24 mouse cellular contexts compared by ENCODE assay signal in genomic region chr16:97679820-97680219, GRCm38 (mm10).
A peak's percentile ranks its signal among the peaks of the same experiment; 100 is the strongest.
DNase-seq lines count a peak whose midpoint lies in the region; ATAC-seq and TF ChIP-seq lines count a peak whose summit lies in the region.
"Had no signal": no experiment of that assay in that cellular context is flagged by ENCODE, and none has a peak within 500 bp of the region (broad histone marks: within the 10 kb centered on the region; RNA-seq: fewer than 3 reads in every experiment).

No protein-coding gene starts in this region.

- TF ChIP-seq CTCF in intestine, postnatal 0 days (IDR thresholded peaks at IDR 0.05; ENCODE audit: low read depth): no peak

- no peak overlapping the region for H3K4me3 ChIP-seq in heart, embryonic 12.5 days
- no peak overlapping the region for H3K4me3 ChIP-seq in intestine, postnatal 0 days (ENCODE audit: low read depth, low read length)
- H3K4me3 ChIP-seq in stomach, embryonic 16.5 days (replicated peaks; ENCODE audit: low read length): no peak overlapping the region
- H3K4me3 ChIP-seq in midbrain, embryonic 14.5 days (replicated peaks; ENCODE audit: low read depth, low read length): no peak overlapping the region
- H3K4me3 ChIP-seq: embryonic facial prominence, embryonic 10.5 days; embryonic facial prominence, embryonic 12.5 days; forebrain, embryonic 13.5 days had no signal

- H3K27ac ChIP-seq in heart, embryonic 12.5 days (ENCODE audit: poor library complexity, severe bottlenecking): no peak overlapping the region
- H3K27ac ChIP-seq in intestine, postnatal 0 days (ENCODE audit: low read depth, low read length): no peak overlapping the region
- peak overlapping the region; percentile 11; the same call in 1 of the 2 replicates for H3K27ac ChIP-seq in stomach, embryonic 16.5 days (ENCODE audit: low read length)
- no peak overlapping the region for H3K27ac ChIP-seq in midbrain, embryonic 14.5 days (replicated peaks; ENCODE audit: low read depth, low read length)
- H3K27ac ChIP-seq: embryonic facial prominence, embryonic 10.5 days; embryonic facial prominence, embryonic 12.5 days; forebrain, embryonic 13.5 days had no signal

- H3K9me3 ChIP-seq in heart, embryonic 12.5 days (replicated peaks): no peaks in the 10 kb centered on the region
- no peaks in the 10 kb centered on the region for H3K9me3 ChIP-seq in intestine, postnatal 0 days (ENCODE audit: control insufficient read depth)
- H3K9me3 ChIP-seq in stomach, embryonic 16.5 days (replicated peaks; ENCODE audit: control insufficient read depth, low read length): no peaks in the 10 kb centered on the region
- no peaks in the 10 kb centered on the region for H3K9me3 ChIP-seq in midbrain, embryonic 14.5 days (ENCODE audit: control insufficient read depth, low read length)
- H3K9me3 ChIP-seq: embryonic facial prominence, embryonic 10.5 days; embryonic facial prominence, embryonic 12.5 days; forebrain, embryonic 13.5 days; G1E had no signal

- no peaks in the 10 kb centered on the region for H3K36me3 ChIP-seq in heart, embryonic 12.5 days
- H3K36me3 ChIP-seq in intestine, postnatal 0 days (ENCODE audit: control insufficient read depth, insufficient read depth): no peaks in the 10 kb centered on the region
- H3K36me3 ChIP-seq in stomach, embryonic 16.5 days (ENCODE audit: control insufficient read depth, insufficient read depth, low read length): no peaks in the 10 kb centered on the region
- no peaks in the 10 kb centered on the region for H3K36me3 ChIP-seq in midbrain, embryonic 14.5 days (ENCODE audit: control insufficient read depth, insufficient read depth, low read length)
- H3K36me3 ChIP-seq: embryonic facial prominence, embryonic 10.5 days; embryonic facial prominence, embryonic 12.5 days; G1E had no signal

- no peak overlapping the region for H3K4me2 ChIP-seq in heart, embryonic 12.5 days
- no peak overlapping the region for H3K4me2 ChIP-seq in intestine, postnatal 0 days (replicated peaks; ENCODE audit: low read depth)
- no peak overlapping the region for H3K4me2 ChIP-seq in stomach, embryonic 16.5 days (ENCODE audit: low read depth, low read length)
- no peak overlapping the region for H3K4me2 ChIP-seq in midbrain, embryonic 14.5 days (ENCODE audit: low read length)
- H3K4me2 ChIP-seq: embryonic facial prominence, embryonic 12.5 days; forebrain, embryonic 13.5 days had no signal

- no peak overlapping the region for H3K9ac ChIP-seq in heart, embryonic 12.5 days
- no peak overlapping the region for H3K9ac ChIP-seq in intestine, postnatal 0 days (ENCODE audit: low read depth, low read length)
- H3K9ac ChIP-seq in stomach, embryonic 16.5 days (ENCODE audit: low read length): no peak overlapping the region
- no peak overlapping the region for H3K9ac ChIP-seq in midbrain, embryonic 14.5 days (replicated peaks; ENCODE audit: low read length)
- H3K9ac ChIP-seq: embryonic facial prominence, embryonic 12.5 days; forebrain, embryonic 13.5 days had no signal

- peak; percentile 62 for DNase-seq in heart, adult 11 months
- no peak for DNase-seq in gastrocnemius, adult 18-20 months (ENCODE audit: low spot score)
- DNase-seq in midbrain, embryonic 14.5 days: no peak
- DNase-seq in adrenal gland, postnatal 36 days: no peak
- DNase-seq: adrenal gland, adult 8-10 months; adrenal gland, postnatal 14 days; B cell, adult 2 months; cerebellum, adult 11-12 months; cerebellum, adult 2 months; cerebellum, adult 9-10 months; cerebellum, postnatal 10 days; cerebellum, postnatal 25 days had no signal

- 70% methylated on average over 1 of the region's 1 CpGs for WGBS in heart, embryonic 12.5 days
- 29% methylated on average over 1 of the region's 1 CpGs for WGBS in intestine, postnatal 0 days
- 61% methylated on average over 1 of the region's 1 CpGs for WGBS in stomach, embryonic 16.5 days
- WGBS in midbrain, embryonic 14.5 days: 89% methylated on average over 1 of the region's 1 CpGs

- ATAC-seq in heart, embryonic 12.5 days (ENCODE audit: insufficient number of reproducible peaks, low FRiP score): no peak
- 0 out of 2 replicates have a peak, but pooled peaks have one; percentile 17 for ATAC-seq in intestine, postnatal 0 days
- no peak for ATAC-seq in stomach, embryonic 16.5 days (ENCODE audit: insufficient read depth, low FRiP score)
- ATAC-seq in midbrain, embryonic 14.5 days (ENCODE audit: low FRiP score, low TSS enrichment): no peak
- ATAC-seq: activated CD4-positive, CD25-positive, alpha-beta regulatory T cell, adult 4 months; CD4-positive, CD25-positive, alpha-beta regulatory T cell, adult 4 months; forebrain, embryonic 13.5 days; forebrain, embryonic 16.5 days; Patski had no signal

- peaks cover 5% of the 10 kb centered on the region; the same call in 1 of the 2 replicates for H3K27me3 ChIP-seq in heart, embryonic 12.5 days (replicated peaks)
- no peaks in the 10 kb centered on the region for H3K27me3 ChIP-seq in intestine, postnatal 0 days (replicated peaks; ENCODE audit: control insufficient read depth, insufficient read depth, low read length)
- no peaks in the 10 kb centered on the region for H3K27me3 ChIP-seq in stomach, embryonic 16.5 days (ENCODE audit: control insufficient read depth, insufficient read depth, low read length)
- no peaks in the 10 kb centered on the region for H3K27me3 ChIP-seq in midbrain, embryonic 14.5 days (ENCODE audit: control insufficient read depth, insufficient read depth, low read length)
- H3K27me3 ChIP-seq: CH12.LX; embryonic facial prominence, embryonic 12.5 days; forebrain, embryonic 13.5 days; Patski had no signal

- no peaks in the 10 kb centered on the region for H3K4me1 ChIP-seq in heart, embryonic 12.5 days (replicated peaks)
- H3K4me1 ChIP-seq in intestine, postnatal 0 days (replicated peaks; ENCODE audit: control insufficient read depth, insufficient read depth, low read length): no peaks in the 10 kb centered on the region; the same call in 1 of the 2 replicates
- H3K4me1 ChIP-seq in stomach, embryonic 16.5 days (ENCODE audit: control insufficient read depth, insufficient read depth, low read length): no peaks in the 10 kb centered on the region
- no peaks in the 10 kb centered on the region for H3K4me1 ChIP-seq in midbrain, embryonic 14.5 days (ENCODE audit: control insufficient read depth, insufficient read depth, low read length)
- H3K4me1 ChIP-seq: embryonic facial prominence, embryonic 10.5 days; embryonic facial prominence, embryonic 12.5 days; forebrain, embryonic 13.5 days had no signal
